Mouse (Mus musculus): ENCODE measurements around the gene Chrng.

- no peak for TF ChIP-seq GATA1 (IDR thresholded peaks at IDR 0.05; ENCODE audit: borderline replicate concordance, low read length)
- TF ChIP-seq FLI1 (IDR thresholded peaks at IDR 0.05; ENCODE audit: low read length): no peak
These were observed 21.4 kb upstream of the Chrng start, which contains the start of gene Prss56 for GRCm38 (mm10) chr1:87183013-87183412.

All from megakaryocyte, embryonic 14.5 days (primary cell).